Mouse (Mus musculus) heart, postnatal 14 days (tissue): ENCODE data around the gene Sdhaf3. TPM values are rescaled to one million over a fixed set of nuclear protein-coding genes. Genes with fewer than 3 reads are reported as not detected.

Experiments
- DNase-seq, 2 experiments: peaks; one replicate each; pipeline ENCODE4 v3.0.0; 2021 to 2022
- intact Hi-C: fragments of 180-260 bp; cut with DNase I; formaldehyde crosslinking; loops from one replicate; pipeline ENCODE4 v1.15.1; 2025
- total RNA-seq, 2 experiments: library from RNA; stranded (reverse); gene quantifications; 2 replicates each; pipeline ENCODE4 v1.2.3; 2021

The Sdhaf3 gene
- total RNA-seq, 2 experiments from 2014 or later = 3.1 to 3.8 TPM

DNA sequence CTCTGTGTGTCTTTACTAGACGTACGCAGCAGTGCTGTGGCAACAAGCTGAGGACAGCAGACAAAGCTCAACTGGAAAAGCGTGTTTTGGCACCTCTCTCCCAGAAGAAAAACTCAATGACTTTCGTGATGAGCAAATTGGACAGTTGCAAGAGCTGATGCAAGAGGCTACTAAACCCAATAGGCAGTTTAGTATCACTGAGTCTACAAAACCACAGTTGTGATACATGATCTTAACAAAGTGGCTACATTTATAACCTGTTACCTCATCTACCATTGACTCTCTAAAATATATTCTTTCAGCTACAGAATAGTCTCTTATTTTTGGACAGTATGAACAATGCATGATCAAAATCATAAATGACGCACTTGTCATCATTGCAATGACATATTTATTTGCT lies 83.0 kb downstream of the Sdhaf3 start:
- DNase-seq = no peak

GRCm38 (mm10) chr6:7041912-7042311 lies 86.1 kb downstream of the Sdhaf3 start:
- intact Hi-C loops = no loop called here
- DNase-seq = no peak

More for the DNA sequence above, 83.0 kb downstream of the Sdhaf3 start:
- intact Hi-C loops = no loop called here

GRCm38 (mm10) chr6:7062819-7063218 lies 107.0 kb downstream of the Sdhaf3 start:
- DNase-seq = no peak
- intact Hi-C loops = no loop called here

DNA sequence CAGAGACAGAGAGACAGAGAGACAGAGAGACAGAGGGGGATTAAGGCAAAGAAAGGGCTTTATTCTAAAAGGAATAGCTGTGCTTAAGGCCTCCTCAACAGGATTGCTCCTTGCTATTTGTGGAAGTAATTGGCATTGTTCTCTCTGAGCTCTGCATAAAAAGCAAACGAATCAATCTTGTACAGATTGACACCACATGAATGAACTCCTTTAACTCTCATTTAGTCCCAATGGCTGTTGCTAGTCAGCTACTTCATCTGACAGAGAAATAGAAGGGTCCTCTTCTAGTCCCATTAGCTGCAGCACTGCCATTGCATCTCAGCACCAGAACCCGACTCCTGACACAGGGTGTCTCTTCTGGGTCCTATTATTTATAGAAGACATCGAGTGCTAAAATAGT lies 113.0 kb downstream of the Sdhaf3 start:
- intact Hi-C loops = no loop called here
- DNase-seq = no peak

DNA sequence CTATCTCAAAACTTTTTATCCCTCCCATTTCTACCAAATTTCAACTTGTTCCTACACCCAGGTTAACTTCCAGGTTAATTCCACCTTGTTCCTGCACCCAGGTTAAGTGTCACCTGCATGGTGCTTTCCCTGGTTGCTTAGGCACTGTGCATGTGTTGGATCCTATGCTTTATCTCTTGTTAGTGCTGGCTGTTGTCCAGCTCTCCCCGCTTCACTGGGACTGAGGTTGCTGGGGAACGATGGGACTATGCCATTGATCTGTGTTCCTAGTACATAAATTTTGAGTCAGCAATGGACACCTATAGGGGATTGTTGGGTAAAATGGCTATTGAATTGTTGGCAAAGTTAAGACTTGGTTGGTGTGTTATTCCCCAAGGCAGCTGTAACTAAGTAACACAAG lies 113.7 kb downstream of the Sdhaf3 start:
- no peak for DNase-seq
- intact Hi-C loops = no loop called here

GRCm38 (mm10) chr6:7082054-7082453 lies 126.2 kb downstream of the Sdhaf3 start:
- intact Hi-C loops = no loop called here
- no peak for DNase-seq

DNA sequence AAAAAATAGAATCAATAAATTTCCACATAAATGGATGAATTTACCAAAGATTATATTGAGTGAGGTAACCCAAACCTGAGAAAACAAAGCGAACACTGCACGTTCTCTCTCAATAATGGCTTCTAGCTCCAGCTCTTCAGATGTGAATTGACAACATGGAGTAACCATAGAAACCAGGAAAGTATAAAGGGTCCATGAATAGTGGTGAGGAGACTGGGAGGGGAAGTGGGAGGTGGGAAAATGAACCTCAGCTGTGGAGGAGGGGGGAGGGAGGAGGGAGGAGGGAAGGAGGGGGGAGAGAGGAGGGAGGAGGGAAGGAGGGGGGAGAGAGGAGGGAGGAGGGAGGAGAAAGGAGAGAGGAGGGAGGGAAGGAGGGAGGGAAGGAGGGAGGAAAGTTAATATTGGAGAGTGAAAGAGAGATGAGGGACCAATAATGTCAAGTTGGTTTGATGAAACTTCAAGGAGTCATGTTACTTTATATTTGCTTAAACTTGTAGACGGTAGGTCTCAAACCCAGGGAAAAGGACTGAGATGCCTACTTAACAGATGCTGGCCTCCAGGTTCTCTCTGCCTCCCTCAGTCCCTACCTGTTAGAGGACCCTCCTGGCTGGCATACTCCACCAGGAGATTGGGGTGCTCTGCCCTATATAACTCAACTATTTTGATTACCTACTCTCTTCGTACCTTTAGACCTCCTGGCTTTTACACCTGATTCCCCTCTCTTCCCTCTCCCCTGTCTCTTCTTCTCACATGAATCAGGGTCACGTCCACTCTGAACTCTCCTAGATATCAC lies 126.9 kb downstream of the Sdhaf3 start:
- no peak for DNase-seq
- intact Hi-C loops = no loop called here

- DNase-seq = no peak
- intact Hi-C loops = no loop called here
Measured at GRCm38 (mm10) chr6:7083661-7084060, 127.9 kb downstream of the Sdhaf3 start.

GRCm38 (mm10) chr6:7084370-7084769 lies 128.6 kb downstream of the Sdhaf3 start:
- intact Hi-C loops = no loop called here
- no peak for DNase-seq

GRCm38 (mm10) chr6:7085506-7085905 lies 129.7 kb downstream of the Sdhaf3 start:
- DNase-seq = no peak
- intact Hi-C loops = no loop called here

DNA sequence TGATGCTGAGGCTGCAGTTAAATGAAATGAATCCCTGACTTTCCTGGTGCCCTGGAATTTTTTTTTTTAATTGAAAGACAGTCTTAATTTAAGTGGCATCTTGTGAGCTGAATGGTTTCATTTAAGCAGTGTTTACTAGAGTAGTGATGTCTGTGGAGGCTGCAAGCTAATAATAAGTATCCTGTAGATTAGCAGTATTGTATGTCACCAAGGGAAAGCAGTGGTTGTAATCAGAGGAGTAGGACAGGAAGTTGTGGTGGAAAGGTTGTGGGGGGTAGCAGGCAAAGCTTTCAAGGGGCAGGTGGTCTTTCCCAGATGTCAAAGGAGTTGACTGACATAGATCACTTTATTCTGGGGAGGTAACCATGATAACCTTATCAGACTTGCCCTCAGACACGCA lies 136.3 kb downstream of the Sdhaf3 start:
- intact Hi-C loops = no loop called here
- no peak for DNase-seq

Other genes with a start within 250 kb of the Sdhaf3 start
- gene Dlx6, start 92.7 kb upstream of the Sdhaf3 start, total RNA-seq = not detected
- gene Dlx5, start 73.9 kb upstream of the Sdhaf3 start, total RNA-seq = under 1 TPM in 1 of 2 experiments, not detected in 1; 0.41 TPM